Mouse (Mus musculus) liver, postnatal 0 days (tissue): ENCODE data around the gene Usp32.

Experiments used
- CTCF ChIP-seq: sonication (generic); IDR thresholded peaks from 2 replicates; pipeline ENCODE4 v1.5.1; 2016; ENCODE audit warnings: antibody characterized with exemption, low read depth
- EP300 ChIP-seq: IDR thresholded peaks from 2 replicates; pipeline ENCODE4 v1.6.1; 2016; ENCODE audit warnings: antibody characterized with exemption, low read depth, mild to moderate bottlenecking

DNA sequence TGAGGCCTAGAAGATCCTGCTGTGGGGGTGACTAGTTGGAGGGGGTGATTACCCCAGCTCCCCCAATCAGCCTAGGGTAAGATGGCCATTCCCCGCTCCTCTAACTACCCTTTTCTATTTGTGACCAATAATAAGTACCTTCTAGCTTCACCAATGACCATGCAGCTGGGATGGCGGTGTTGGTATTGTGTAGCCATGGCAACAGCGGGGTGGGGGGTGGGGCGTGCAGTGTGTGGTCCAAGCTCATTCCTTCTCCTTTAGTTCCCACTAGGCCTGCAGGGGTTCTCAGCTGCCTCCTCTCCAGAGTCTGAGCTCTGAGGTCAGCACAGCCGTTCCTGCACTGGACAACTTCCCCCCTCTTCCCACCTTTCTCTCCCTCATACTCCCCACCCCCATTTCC is 172.8 kb downstream of the Usp32 start:
- no peak for TF ChIP-seq CTCF
- no peak for TF ChIP-seq EP300
